Mouse (Mus musculus) adipocyte (in vitro differentiated cells): ENCODE results near the gene Spata5.
A peak's percentile ranks its signal among the peaks of the same experiment; 100 is the strongest.

Source experiments
- DNase-seq: peaks from one replicate; pipeline ENCODE4 v3.0.0-alpha.2; 2016; ENCODE audit warnings: low spot score

Spata5 gene

GRCm38 (mm10) chr3:37419458-37419991 is at the start of gene Spata5:
Spata5 (plus strand) TSS chr3:37419896.
- peak; percentile 100 for DNase-seq

- DNase-seq = no peak
Measured at GRCm38 (mm10) chr3:37370407-37370806, 49.3 kb upstream of the Spata5 start.

- no peak for DNase-seq
Measured at GRCm38 (mm10) chr3:37373712-37374111, 46.0 kb upstream of the Spata5 start.

- DNase-seq = no peak
Measured at GRCm38 (mm10) chr3:37377926-37378325, 41.8 kb upstream of the Spata5 start.

- DNase-seq = no peak
Measured at GRCm38 (mm10) chr3:37378412-37378811, 41.3 kb upstream of the Spata5 start.

GRCm38 (mm10) chr3:37379201-37379600 is 40.5 kb upstream of the Spata5 start:
- no peak for DNase-seq

- peak; percentile 97 for DNase-seq
Measured at GRCm38 (mm10) chr3:37379930-37380881, 39.5 kb upstream of the Spata5 start.

GRCm38 (mm10) chr3:37381457-37381856 is 38.2 kb upstream of the Spata5 start:
- DNase-seq = peak; percentile 54

- DNase-seq = no peak
Measured at GRCm38 (mm10) chr3:37383096-37383765, 36.5 kb upstream of the Spata5 start.

GRCm38 (mm10) chr3:37387310-37387709 is 32.4 kb upstream of the Spata5 start:
- DNase-seq = no peak

- DNase-seq = no peak
Measured at GRCm38 (mm10) chr3:37396930-37397608, 22.6 kb upstream of the Spata5 start.

GRCm38 (mm10) chr3:37397646-37398045 is 22.1 kb upstream of the Spata5 start:
- peak; percentile 91 for DNase-seq

- DNase-seq = peak; percentile 88
Measured at GRCm38 (mm10) chr3:37398661-37399395, 20.9 kb upstream of the Spata5 start.

- DNase-seq = peak; percentile 99
Measured at GRCm38 (mm10) chr3:37401729-37402610, 17.7 kb upstream of the Spata5 start.

- no peak for DNase-seq
Measured at GRCm38 (mm10) chr3:37407598-37407997, 12.1 kb upstream of the Spata5 start.

- DNase-seq = peak; percentile 71
Measured at GRCm38 (mm10) chr3:37413446-37413845, 6.2 kb upstream of the Spata5 start.

GRCm38 (mm10) chr3:37414413-37414960 is 5.2 kb upstream of the Spata5 start:
- DNase-seq = peak; percentile 96

- no peak for DNase-seq
Measured at GRCm38 (mm10) chr3:37418341-37418740, 1.4 kb upstream of the Spata5 start.

GRCm38 (mm10) chr3:37418961-37419457 is 687 bp upstream of the Spata5 start:
- peak; percentile 85 for DNase-seq

GRCm38 (mm10) chr3:37420072-37420471 is 376 bp downstream of the Spata5 start, which contains the start of gene Nudt6:
Nudt6 (minus strand) TSS chr3:37420211.
- DNase-seq = peak; percentile 93
